Mouse (Mus musculus): ENCODE measurements around the gene Timm8b.

GRCm38 (mm10) chr9:50646826-50647370 is 43.2 kb downstream of the Timm8b start:
- TF ChIP-seq POLR2A (IDR thresholded peaks at IDR 0.05; ENCODE audit: insufficient read length, low read depth) (no peak), MYOG (IDR thresholded peaks at IDR 0.05; ENCODE audit: control insufficient read depth in 1 of 3, insufficient read depth in 1 of 3, insufficient read length in 2 of 3, low read depth in 2 of 3) (no peak), TCF12 (IDR thresholded peaks at IDR 0.05; ENCODE audit: insufficient read depth, poor library complexity, severe bottlenecking) (no peak), MAX (IDR thresholded peaks at IDR 0.05; ENCODE audit: low read depth) (no peak), MYOD1 (IDR thresholded peaks at IDR 0.05; ENCODE audit: control insufficient read depth in 1 of 3, insufficient read length in 2 of 3, low read depth in 2 of 3) (no peak), REST (IDR thresholded peaks at IDR 0.05; ENCODE audit: insufficient read depth, insufficient read length) (no peak), E2F4 (IDR thresholded peaks at IDR 0.05; ENCODE audit: insufficient read depth) (no peak), USF1 (IDR thresholded peaks at IDR 0.05; ENCODE audit: low read depth) (no peak)

Data from myocyte (in vitro differentiated cells).